Mouse (Mus musculus) naive thymus-derived CD4-positive, alpha-beta T cell, adult 2 months (primary cell): ENCODE data around the gene Plekhh2.

Source experiments
- DNase-seq: peaks from one replicate; pipeline ENCODE4 v3.0.0-alpha.2; 2011; ENCODE audit warnings: low read depth

Gene Plekhh2

GRCm38 (mm10) chr17:84573940-84574339, 62.2 kb downstream of the Plekhh2 start:
- DNase-seq = no peak

- no peak for DNase-seq
These were observed 63.4 kb downstream of the Plekhh2 start for GRCm38 (mm10) chr17:84575108-84575507.

GRCm38 (mm10) chr17:84576621-84577293, 65.1 kb downstream of the Plekhh2 start:
- DNase-seq = no peak

GRCm38 (mm10) chr17:84579249-84579648, 67.6 kb downstream of the Plekhh2 start:
- DNase-seq = no peak

- DNase-seq = no peak
These were observed 68.1 kb downstream of the Plekhh2 start for GRCm38 (mm10) chr17:84579817-84580216.

GRCm38 (mm10) chr17:84580821-84581220, 69.1 kb downstream of the Plekhh2 start:
- no peak for DNase-seq

- no peak for DNase-seq
These were observed 70.2 kb downstream of the Plekhh2 start for GRCm38 (mm10) chr17:84581740-84582414.

GRCm38 (mm10) chr17:84584107-84584506, 72.4 kb downstream of the Plekhh2 start:
- DNase-seq = no peak

GRCm38 (mm10) chr17:84585104-84585503, 73.4 kb downstream of the Plekhh2 start:
- no peak for DNase-seq

GRCm38 (mm10) chr17:84590065-84590464, 78.4 kb downstream of the Plekhh2 start:
- no peak for DNase-seq

GRCm38 (mm10) chr17:84591431-84592150, 79.9 kb downstream of the Plekhh2 start:
- no peak for DNase-seq

- DNase-seq = no peak
These were observed 84.3 kb downstream of the Plekhh2 start for GRCm38 (mm10) chr17:84596015-84596441.

GRCm38 (mm10) chr17:84596501-84596900, 84.8 kb downstream of the Plekhh2 start:
- no peak for DNase-seq

- DNase-seq = no peak
These were observed 86.2 kb downstream of the Plekhh2 start for GRCm38 (mm10) chr17:84597859-84598258.

GRCm38 (mm10) chr17:84598928-84599327, 87.2 kb downstream of the Plekhh2 start:
- DNase-seq = no peak

GRCm38 (mm10) chr17:84600051-84600983, 88.6 kb downstream of the Plekhh2 start:
- no peak for DNase-seq

- DNase-seq = no peak
These were observed 90.1 kb downstream of the Plekhh2 start for GRCm38 (mm10) chr17:84601805-84602204.

GRCm38 (mm10) chr17:84603202-84603627, 91.5 kb downstream of the Plekhh2 start:
- DNase-seq = no peak

- no peak for DNase-seq
These were observed 92.2 kb downstream of the Plekhh2 start for GRCm38 (mm10) chr17:84603709-84604420.

GRCm38 (mm10) chr17:84606976-84607375, 95.3 kb downstream of the Plekhh2 start:
- DNase-seq = no peak

- no peak for DNase-seq
These were observed 95.9 kb downstream of the Plekhh2 start for GRCm38 (mm10) chr17:84607617-84608016.
